Mouse (Mus musculus): ENCODE results near the gene Ccdc6. TPM values are rescaled to one million over a fixed set of nuclear protein-coding genes. Genes with fewer than 3 reads are reported as not detected.

Gene Ccdc6
- polyA plus RNA-seq, 1 experiment: 68.8 TPM

- H3K4me3 ChIP-seq (ENCODE audit: insufficient read depth, low read length): no peak overlapping the region
- H3K4me1 ChIP-seq (ENCODE audit: control insufficient read depth, insufficient read depth, low read length): no peaks in the 10 kb centered on the region
- no peak overlapping the region for H3K27ac ChIP-seq (ENCODE audit: insufficient read depth, low read length)
- no peak for TF ChIP-seq POLR2A (IDR thresholded peaks at IDR 0.05; ENCODE audit: low read depth, low read length)
- peak; percentile 69 for TF ChIP-seq CTCF (IDR thresholded peaks at IDR 0.05; ENCODE audit: borderline replicate concordance, insufficient read depth, low read length)
These were observed 76.4 kb downstream of the Ccdc6 start for GRCm38 (mm10) chr10:70173314-70173713.

GRCm38 (mm10) chr10:70174494-70175190 is 77.7 kb downstream of the Ccdc6 start:
- Histone ChIP-seq H3K4me1 (ENCODE audit: control insufficient read depth, insufficient read depth, low read length) (no peaks in the 10 kb centered on the region), H3K27ac (ENCODE audit: insufficient read depth, low read length) (no peak overlapping the region), H3K4me3 (ENCODE audit: insufficient read depth, low read length) (no peak overlapping the region)
- TF ChIP-seq CTCF (IDR thresholded peaks at IDR 0.05; ENCODE audit: borderline replicate concordance, insufficient read depth, low read length) (no peak), POLR2A (IDR thresholded peaks at IDR 0.05; ENCODE audit: low read depth, low read length) (no peak)

- no peak for TF ChIP-seq POLR2A (IDR thresholded peaks at IDR 0.05; ENCODE audit: low read depth, low read length)
- TF ChIP-seq CTCF (IDR thresholded peaks at IDR 0.05; ENCODE audit: borderline replicate concordance, insufficient read depth, low read length): no peak
- no peaks in the 10 kb centered on the region for H3K4me1 ChIP-seq (ENCODE audit: control insufficient read depth, insufficient read depth, low read length)
- H3K4me3 ChIP-seq (ENCODE audit: insufficient read depth, low read length): no peak overlapping the region
- H3K27ac ChIP-seq (ENCODE audit: insufficient read depth, low read length): no peak overlapping the region
These were observed 83.8 kb downstream of the Ccdc6 start for GRCm38 (mm10) chr10:70180727-70181126.

- Histone ChIP-seq H3K4me1 (ENCODE audit: control insufficient read depth, insufficient read depth, low read length) (no peaks in the 10 kb centered on the region), H3K4me3 (ENCODE audit: insufficient read depth, low read length) (no peak overlapping the region), H3K27ac (ENCODE audit: insufficient read depth, low read length) (no peak overlapping the region)
- TF ChIP-seq CTCF (IDR thresholded peaks at IDR 0.05; ENCODE audit: borderline replicate concordance, insufficient read depth, low read length) (no peak), POLR2A (IDR thresholded peaks at IDR 0.05; ENCODE audit: low read depth, low read length) (no peak)
These were observed 84.5 kb downstream of the Ccdc6 start for GRCm38 (mm10) chr10:70181279-70181972.

GRCm38 (mm10) chr10:70183210-70184080 is 86.5 kb downstream of the Ccdc6 start:
- Histone ChIP-seq H3K4me1 (ENCODE audit: control insufficient read depth, insufficient read depth, low read length) (no peaks in the 10 kb centered on the region), H3K4me3 (ENCODE audit: insufficient read depth, low read length) (no peak overlapping the region), H3K27ac (ENCODE audit: insufficient read depth, low read length) (no peak overlapping the region)
- TF ChIP-seq CTCF (IDR thresholded peaks at IDR 0.05; ENCODE audit: borderline replicate concordance, insufficient read depth, low read length) (no peak), POLR2A (IDR thresholded peaks at IDR 0.05; ENCODE audit: low read depth, low read length) (no peak)

GRCm38 (mm10) chr10:70186136-70186535 is 89.2 kb downstream of the Ccdc6 start:
- H3K27ac ChIP-seq (ENCODE audit: insufficient read depth, low read length): no peak overlapping the region
- H3K4me3 ChIP-seq (ENCODE audit: insufficient read depth, low read length): no peak overlapping the region
- TF ChIP-seq CTCF (IDR thresholded peaks at IDR 0.05; ENCODE audit: borderline replicate concordance, insufficient read depth, low read length) (peak; percentile 44; the same call in 1 of the 2 replicates), POLR2A (IDR thresholded peaks at IDR 0.05; ENCODE audit: low read depth, low read length) (no peak)

GRCm38 (mm10) chr10:70186586-70186985 is 89.7 kb downstream of the Ccdc6 start:
- TF ChIP-seq CTCF (IDR thresholded peaks at IDR 0.05; ENCODE audit: borderline replicate concordance, insufficient read depth, low read length): no peak
- no peak for TF ChIP-seq POLR2A (IDR thresholded peaks at IDR 0.05; ENCODE audit: low read depth, low read length)
- H3K4me1 ChIP-seq (ENCODE audit: control insufficient read depth, insufficient read depth, low read length): no peaks in the 10 kb centered on the region
- no peak overlapping the region for H3K4me3 ChIP-seq (ENCODE audit: insufficient read depth, low read length)
- H3K27ac ChIP-seq (ENCODE audit: insufficient read depth, low read length): no peak overlapping the region

More at GRCm38 (mm10) chr10:70186136-70186535, 89.2 kb downstream of the Ccdc6 start:
- H3K4me1 ChIP-seq (ENCODE audit: control insufficient read depth, insufficient read depth, low read length): no peaks in the 10 kb centered on the region

- TF ChIP-seq POLR2A (IDR thresholded peaks at IDR 0.05; ENCODE audit: low read depth, low read length) (no peak), CTCF (IDR thresholded peaks at IDR 0.05; ENCODE audit: borderline replicate concordance, insufficient read depth, low read length) (no peak; the same call in 1 of the 2 replicates)
- Histone ChIP-seq H3K4me3 (ENCODE audit: insufficient read depth, low read length) (no peak overlapping the region), H3K27ac (ENCODE audit: insufficient read depth, low read length) (no peak overlapping the region), H3K4me1 (ENCODE audit: control insufficient read depth, insufficient read depth, low read length) (no peaks in the 10 kb centered on the region)
These were observed 92.9 kb downstream of the Ccdc6 start for GRCm38 (mm10) chr10:70189864-70190263.

GRCm38 (mm10) chr10:70194283-70194682 is 97.4 kb downstream of the Ccdc6 start:
- Histone ChIP-seq H3K27ac (ENCODE audit: insufficient read depth, low read length) (no peak overlapping the region), H3K4me1 (ENCODE audit: control insufficient read depth, insufficient read depth, low read length) (no peaks in the 10 kb centered on the region)
- TF ChIP-seq CTCF (IDR thresholded peaks at IDR 0.05; ENCODE audit: borderline replicate concordance, insufficient read depth, low read length) (no peak), POLR2A (IDR thresholded peaks at IDR 0.05; ENCODE audit: low read depth, low read length) (no peak)

More at GRCm38 (mm10) chr10:70194283-70194682, 97.4 kb downstream of the Ccdc6 start:
- no peak overlapping the region for H3K4me3 ChIP-seq (ENCODE audit: insufficient read depth, low read length)
